Mouse (Mus musculus): ENCODE measurements at regions not wholly inside any gene's neighbourhood (a gene's known extent, or its start where the extent isn't known, plus 50 kb on each side); places are given as distances from the start of the nearest gene placed in this dataset.
"Not testable (repeated sequence)": the region's sequence is repeated elsewhere in the genome, so short reads cannot be mapped to it uniquely, and the experiment has no call there.

- no peak for DNase-seq
These were observed 80.0 kb downstream of the Nfkbiz start for GRCm38 (mm10) chr16:55758707-55759067.

- no peak for DNase-seq
These were observed 80.6 kb downstream of the Nfkbiz start for GRCm38 (mm10) chr16:55757952-55758706.

- not testable (repeated sequence) for DNase-seq
These were observed 81.3 kb downstream of the Nfkbiz start for GRCm38 (mm10) chr16:55757422-55757815.

GRCm38 (mm10) chr16:55756764-55757421 lies 81.8 kb downstream of the Nfkbiz start:
- no peak for DNase-seq

- DNase-seq, result no peak
These were observed 83.3 kb downstream of the Nfkbiz start for GRCm38 (mm10) chr16:55755309-55755832.

GRCm38 (mm10) chr16:55754092-55754763 lies 84.5 kb downstream of the Nfkbiz start:
- DNase-seq, result no peak

- DNase-seq, result no peak
These were observed 85.3 kb downstream of the Nfkbiz start for GRCm38 (mm10) chr16:55753380-55753779.

GRCm38 (mm10) chr16:55747250-55747649 lies 91.4 kb downstream of the Nfkbiz start:
- no peak for DNase-seq

GRCm38 (mm10) chr16:55746159-55746558 lies 92.5 kb downstream of the Nfkbiz start:
- no peak for DNase-seq

- DNase-seq, result no peak
These were observed 93.6 kb downstream of the Nfkbiz start for GRCm38 (mm10) chr16:55745094-55745493.

- no peak for DNase-seq
These were observed 97.4 kb downstream of the Nfkbiz start for GRCm38 (mm10) chr16:55741099-55741863.

- DNase-seq, result no peak
These were observed 100.0 kb downstream of the Nfkbiz start for GRCm38 (mm10) chr16:55738741-55739140.

GRCm38 (mm10) chr16:55735476-55735968 lies 103.2 kb downstream of the Nfkbiz start:
- DNase-seq, result no peak

- DNase-seq, result no peak
These were observed 104.4 kb downstream of the Nfkbiz start for GRCm38 (mm10) chr16:55734301-55734700.

GRCm38 (mm10) chr16:55733751-55734150 lies 104.9 kb downstream of the Nfkbiz start:
- DNase-seq, result no peak

GRCm38 (mm10) chr16:55731003-55731402 lies 107.7 kb downstream of the Nfkbiz start:
- no peak for DNase-seq

GRCm38 (mm10) chr16:55726538-55726937 lies 112.2 kb downstream of the Nfkbiz start:
- DNase-seq, result no peak

- DNase-seq, result no peak
These were observed 118.3 kb downstream of the Nfkbiz start for GRCm38 (mm10) chr16:55720430-55720829.

GRCm38 (mm10) chr16:55710017-55710416 lies 128.7 kb downstream of the Nfkbiz start:
- DNase-seq, result no peak

- no peak for DNase-seq
These were observed 132.2 kb downstream of the Nfkbiz start for GRCm38 (mm10) chr16:55706502-55706901.

GRCm38 (mm10) chr16:55698489-55698892 lies 140.2 kb downstream of the Nfkbiz start:
- DNase-seq, result no peak

GRCm38 (mm10) chr16:55691069-55691468 lies 147.6 kb downstream of the Nfkbiz start:
- no peak for DNase-seq

- no peak for DNase-seq
These were observed 174.8 kb downstream of the Nfkbiz start for GRCm38 (mm10) chr16:55663946-55664345.

Data from cerebellum, adult 8-10 months (tissue).